Mouse (Mus musculus) kidney, postnatal 36 days (tissue): Measurements from ENCODE around the gene Ccdc141.

ENCODE experiments used
- DNase-seq, 2 experiments: peaks; one replicate each; pipeline ENCODE4 v3.0.0; 2021 to 2022; ENCODE audit warnings: mixed read lengths in 2 of 2

Ccdc141 gene

GRCm38 (mm10) chr2:77173821-77174220 is 3.4 kb upstream of the Ccdc141 start:
- DNase-seq = no peak

- peak in 1 of 2 experiments; percentile 43 for DNase-seq
These were observed 2.9 kb upstream of the Ccdc141 start for GRCm38 (mm10) chr2:77173366-77173765.

GRCm38 (mm10) chr2:77172241-77172671 is 1.8 kb upstream of the Ccdc141 start:
- DNase-seq = peak; percentile 62 to 80

GRCm38 (mm10) chr2:77171444-77172240 is 1.2 kb upstream of the Ccdc141 start:
- DNase-seq = peak; percentile 86 to 90

- DNase-seq = peak; percentile 68 to 82
These were observed 362 bp downstream of the Ccdc141 start for GRCm38 (mm10) chr2:77169916-77170632.

- DNase-seq = no peak
These were observed 1.2 kb downstream of the Ccdc141 start for GRCm38 (mm10) chr2:77169218-77169617.

- DNase-seq = no peak
These were observed 1.7 kb downstream of the Ccdc141 start for GRCm38 (mm10) chr2:77168781-77169180.

GRCm38 (mm10) chr2:77168081-77168685 is 2.3 kb downstream of the Ccdc141 start:
- peak in 1 of 2 experiments; percentile 17 for DNase-seq

- DNase-seq = no peak
These were observed 4.1 kb downstream of the Ccdc141 start for GRCm38 (mm10) chr2:77166366-77166765.

- no peak for DNase-seq
These were observed 5.8 kb downstream of the Ccdc141 start for GRCm38 (mm10) chr2:77164662-77165061.

GRCm38 (mm10) chr2:77163381-77163780 is 7.1 kb downstream of the Ccdc141 start:
- DNase-seq = peak; percentile 40 to 71

GRCm38 (mm10) chr2:77162135-77162534 is 8.3 kb downstream of the Ccdc141 start:
- DNase-seq = no peak

- no peak for DNase-seq
These were observed 12.9 kb downstream of the Ccdc141 start for GRCm38 (mm10) chr2:77157546-77157945.

- no peak for DNase-seq
These were observed 16.4 kb downstream of the Ccdc141 start for GRCm38 (mm10) chr2:77154080-77154479.

- no peak for DNase-seq
These were observed 19.2 kb downstream of the Ccdc141 start for GRCm38 (mm10) chr2:77151255-77151654.

GRCm38 (mm10) chr2:77149576-77149975 is 20.9 kb downstream of the Ccdc141 start:
- no peak for DNase-seq

- DNase-seq = peak; percentile 23 to 25
These were observed 22.2 kb downstream of the Ccdc141 start for GRCm38 (mm10) chr2:77148215-77148614.

- DNase-seq = no peak
These were observed 23.5 kb downstream of the Ccdc141 start for GRCm38 (mm10) chr2:77146968-77147367.

GRCm38 (mm10) chr2:77146291-77146690 is 24.1 kb downstream of the Ccdc141 start:
- DNase-seq = no peak

- no peak for DNase-seq
These were observed 26.9 kb downstream of the Ccdc141 start for GRCm38 (mm10) chr2:77143536-77143935.

- no peak for DNase-seq
These were observed 31.6 kb downstream of the Ccdc141 start for GRCm38 (mm10) chr2:77138879-77139278.

GRCm38 (mm10) chr2:77134906-77135305 is 35.5 kb downstream of the Ccdc141 start:
- no peak for DNase-seq

GRCm38 (mm10) chr2:77133407-77133806 is 37.0 kb downstream of the Ccdc141 start:
- no peak for DNase-seq

GRCm38 (mm10) chr2:77126939-77127338 is 43.5 kb downstream of the Ccdc141 start:
- DNase-seq = no peak
